In the genomic region with DNA sequence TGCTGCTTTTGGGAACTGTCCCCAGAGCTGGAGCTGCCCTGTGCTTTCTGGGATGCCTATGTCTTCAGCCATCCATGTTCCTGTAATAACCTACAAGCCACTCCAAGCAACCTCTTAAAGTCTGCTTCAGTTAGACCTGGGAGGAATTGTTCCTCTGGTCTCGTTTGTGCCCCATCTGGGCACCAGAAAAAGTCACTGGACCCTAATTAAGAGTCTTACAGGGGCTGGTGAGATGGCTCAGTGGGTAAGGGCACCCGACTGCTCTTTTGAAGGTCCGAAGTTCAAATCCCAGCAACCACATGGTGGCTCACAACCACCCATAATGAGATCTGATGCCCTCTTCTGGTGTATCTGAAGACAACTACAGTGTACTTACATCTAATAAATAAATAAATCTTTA, we compare ENCODE assay signal across 7 mouse cellular contexts. TPM values are rescaled to one million over a fixed set of nuclear protein-coding genes. Genes with fewer than 3 reads are reported as not detected.
DNase-seq lines count a peak whose midpoint lies in the region; ATAC-seq and TF ChIP-seq lines count a peak whose summit lies in the region.
"Not testable (repeated sequence)": the region's sequence is repeated elsewhere in the genome, so short reads cannot be mapped to it uniquely, and the experiment has no call there.

No protein-coding gene starts in this region.

- not testable (repeated sequence) for H3K27ac ChIP-seq in ES-E14 (ENCODE audit: insufficient read depth, low read depth, low read length, poor library complexity, severe bottlenecking); neural tube, embryonic 11.5 days (ENCODE audit: low read depth, low read length)
- peak overlapping the region; percentile 5; the same call in 1 of the 2 replicates for H3K27ac ChIP-seq in embryonic facial prominence, embryonic 10.5 days (replicated peaks)
- peak overlapping the region; percentile 59; the same call in 1 of the 2 replicates for H3K27ac ChIP-seq in heart, embryonic 11.5 days (ENCODE audit: low read depth, low read length)
- H3K27ac ChIP-seq in hindbrain, embryonic 10.5 days = peak overlapping the region; percentile 62; the same call in 1 of the 2 replicates
- peak overlapping the region; percentile 59 for H3K27ac ChIP-seq in liver, embryonic 13.5 days
- H3K27ac ChIP-seq in midbrain, embryonic 10.5 days (replicated peaks) = peak overlapping the region; percentile 33; the same call in 1 of the 2 replicates

- 76% methylated on average over 3 of the region's 3 CpGs for WGBS in embryonic facial prominence, embryonic 10.5 days
- WGBS in heart, embryonic 11.5 days (ENCODE audit: insufficient replicate concordance) = 72% methylated on average over 3 of the region's 3 CpGs
- 66% methylated on average over 3 of the region's 3 CpGs for WGBS in hindbrain, embryonic 10.5 days
- 56% methylated on average over 3 of the region's 3 CpGs for WGBS in liver, embryonic 13.5 days (ENCODE audit: insufficient replicate concordance)
- 76% methylated on average over 3 of the region's 3 CpGs for WGBS in midbrain, embryonic 10.5 days
- WGBS in neural tube, embryonic 11.5 days = 68% methylated on average over 3 of the region's 3 CpGs

- not testable (repeated sequence) for H3K4me1 ChIP-seq in ES-E14 (ENCODE audit: control insufficient read depth in 2 of 2, insufficient read depth in 2 of 2, low read length in 2 of 2, poor library complexity in 1 of 2); neural tube, embryonic 11.5 days (ENCODE audit: control insufficient read depth, insufficient read depth, low read length)
- H3K4me1 ChIP-seq in embryonic facial prominence, embryonic 10.5 days = peaks cover 18% of the 10 kb centered on the region
- peaks cover 18% of the 10 kb centered on the region for H3K4me1 ChIP-seq in heart, embryonic 11.5 days (ENCODE audit: control insufficient read depth, insufficient read depth, low read length)
- peaks cover 22% of the 10 kb centered on the region for H3K4me1 ChIP-seq in hindbrain, embryonic 10.5 days (replicated peaks)
- peaks cover 71% of the 10 kb centered on the region for H3K4me1 ChIP-seq in liver, embryonic 13.5 days (replicated peaks)
- H3K4me1 ChIP-seq in midbrain, embryonic 10.5 days = peaks cover 27% of the 10 kb centered on the region

- not testable (repeated sequence) for H3K9ac ChIP-seq in ES-E14 (ENCODE audit: insufficient read depth, low read depth, low read length, poor library complexity, severe bottlenecking); heart, embryonic 11.5 days (ENCODE audit: low read depth, low read length)
- H3K9ac ChIP-seq in liver, embryonic 13.5 days = peak overlapping the region; percentile 42
- peak overlapping the region; percentile 6; the same call in 1 of the 2 replicates for H3K9ac ChIP-seq in neural tube, embryonic 11.5 days (ENCODE audit: low read length)

- not testable (repeated sequence) for DNase-seq in ES-E14 (ENCODE audit: low read depth, low spot score); embryonic facial prominence, embryonic 10.5 days (ENCODE audit: low spot score); hindbrain, embryonic 10.5 days (ENCODE audit: low spot score); liver, embryonic 13.5 days; midbrain, embryonic 10.5 days (ENCODE audit: low spot score); neural tube, embryonic 11.5 days (ENCODE audit: low spot score)

- H3K9me3 ChIP-seq in ES-E14 (ENCODE audit: control insufficient read depth, insufficient read depth, low read depth, low read length); embryonic facial prominence, embryonic 10.5 days; heart, embryonic 11.5 days (replicated peaks; ENCODE audit: control insufficient read depth, low read length); hindbrain, embryonic 10.5 days; liver, embryonic 13.5 days (replicated peaks); midbrain, embryonic 10.5 days (replicated peaks); neural tube, embryonic 11.5 days (ENCODE audit: control insufficient read depth, low read length): not testable (repeated sequence)

- ATAC-seq in heart, embryonic 11.5 days (replicated peaks; ENCODE audit: insufficient number of reproducible peaks, low FRiP score, low TSS enrichment); liver, embryonic 13.5 days (ENCODE audit: low read depth); neural tube, embryonic 11.5 days (ENCODE audit: insufficient read depth, low FRiP score, low TSS enrichment): not testable (repeated sequence)

- in situ Hi-C loops in ES-E14 (cut with MboI; ENCODE audit: low sequenced_read_pairs in 2 of 2, unreplicated experiment in 2 of 2) = not testable (repeated sequence)

- not testable (repeated sequence) for H3K36me3 ChIP-seq in ES-E14 (ENCODE audit: control insufficient read depth, insufficient read depth, low read length, poor library complexity, severe bottlenecking); embryonic facial prominence, embryonic 10.5 days (replicated peaks); heart, embryonic 11.5 days (ENCODE audit: control insufficient read depth, insufficient read depth, low read length); hindbrain, embryonic 10.5 days; liver, embryonic 13.5 days; midbrain, embryonic 10.5 days; neural tube, embryonic 11.5 days (ENCODE audit: control insufficient read depth, insufficient read depth, low read length)

- H3K27me3 ChIP-seq in embryonic facial prominence, embryonic 10.5 days (replicated peaks; ENCODE audit: low read depth, poor library complexity, severe bottlenecking); heart, embryonic 11.5 days (ENCODE audit: control insufficient read depth, insufficient read depth, low read length); hindbrain, embryonic 10.5 days (ENCODE audit: insufficient read depth, poor library complexity, severe bottlenecking); liver, embryonic 13.5 days; midbrain, embryonic 10.5 days (ENCODE audit: low read depth, poor library complexity, severe bottlenecking); neural tube, embryonic 11.5 days (ENCODE audit: control insufficient read depth, insufficient read depth, low read length): not testable (repeated sequence)

- not testable (repeated sequence) for H3K4me2 ChIP-seq in heart, embryonic 11.5 days; liver, embryonic 13.5 days; neural tube, embryonic 11.5 days (ENCODE audit: low read depth)

- not testable (repeated sequence) for H3K4me3 ChIP-seq in ES-E14 (ENCODE audit: insufficient read depth in 1 of 2, low read depth in 1 of 2, low read length in 2 of 2, poor library complexity in 1 of 2, severe bottlenecking in 1 of 2); embryonic facial prominence, embryonic 10.5 days; heart, embryonic 11.5 days (ENCODE audit: low read depth, low read length); hindbrain, embryonic 10.5 days; liver, embryonic 13.5 days (replicated peaks); midbrain, embryonic 10.5 days; neural tube, embryonic 11.5 days (ENCODE audit: low read depth, low read length)

TF ChIP-seq in ES-E14, 5 proteins besides CTCF, POLR2A, EP300 and RAD21:
- 0 out of 2 replicates have a peak, but pooled peaks have one; percentile 17 for TF ChIP-seq ZNF384 (IDR thresholded peaks at IDR 0.05; ENCODE audit: low read depth, low read length)

RNA-seq across cellular contexts. Expression of a gene that starts 28.3 kb away (rescaled TPM):
- 10,022 and 10,869 TPM in 2 replicates for total RNA-seq in ES-E14 (2012; rRNA removed)
- 3,747 and 3,838 TPM in 2 replicates for polyA plus RNA-seq in embryonic facial prominence, embryonic 10.5 days (2016; fragmentation: Nextera tagmentation; extraction: Ambion mirVana)
- polyA plus RNA-seq in heart, embryonic 11.5 days (2014; fragmentation: Nextera tagmentation; extraction: Ambion mirVana) = 3,731 and 3,838 TPM in 2 replicates
- polyA plus RNA-seq in hindbrain, embryonic 10.5 days (2016; fragmentation: Nextera tagmentation; extraction: Ambion mirVana) = 3,168 and 3,706 TPM in 2 replicates
- polyA plus RNA-seq in liver, embryonic 13.5 days (2015; fragmentation: Nextera tagmentation; extraction: Ambion mirVana) = 2,607 and 2,711 TPM in 2 replicates
- 3,476 and 3,775 TPM in 2 replicates for polyA plus RNA-seq in midbrain, embryonic 10.5 days (2016; fragmentation: Nextera tagmentation; extraction: Ambion mirVana)
- polyA plus RNA-seq in neural tube, embryonic 11.5 days (2014; fragmentation: Nextera tagmentation; extraction: Ambion mirVana) = 4,747 and 4,837 TPM in 2 replicates
